Mouse (Mus musculus): ENCODE measurements around the gene Purb. TPM values are rescaled to one million over a fixed set of nuclear protein-coding genes. Genes with fewer than 3 reads are reported as not detected.

The Purb gene
- polyA plus RNA-seq, 1 experiment = 52.0 TPM

- Histone ChIP-seq H3K27ac (ENCODE audit: insufficient read depth, low read length) (no peak overlapping the region), H3K27me3 (ENCODE audit: control insufficient read depth, insufficient read depth, low read length, poor library complexity, severe bottlenecking) (no peaks in the 10 kb centered on the region), H3K4me1 (ENCODE audit: control insufficient read depth, insufficient read depth, low read length) (peaks cover 3% of the 10 kb centered on the region), H3K36me3 (ENCODE audit: control insufficient read depth, insufficient read depth, low read length, poor library complexity, severe bottlenecking) (no peaks in the 10 kb centered on the region), H3K9ac (ENCODE audit: low read depth, poor library complexity, severe bottlenecking) (no peak overlapping the region), H3K4me3 (ENCODE audit: low read depth, low read length) (no peak overlapping the region), H3K9me3 (replicated peaks; ENCODE audit: control insufficient read depth, insufficient read depth, low read length, poor library complexity, severe bottlenecking) (no peaks in the 10 kb centered on the region)
- TF ChIP-seq CTCF (IDR thresholded peaks at IDR 0.05; ENCODE audit: low read depth, low read length) (no peak), POLR2A (IDR thresholded peaks at IDR 0.05; ENCODE audit: insufficient read depth, low read length) (no peak), EP300 (IDR thresholded peaks at IDR 0.05; ENCODE audit: insufficient read depth, low read depth, low read length) (no peak)
These were observed 6.0 kb upstream of the Purb start for GRCm38 (mm10) chr11:6481669-6482185.

GRCm38 (mm10) chr11:6480681-6481405, 5.1 kb upstream of the Purb start:
- H3K9ac ChIP-seq (ENCODE audit: low read depth, poor library complexity, severe bottlenecking) = no peak overlapping the region
- peaks cover 3% of the 10 kb centered on the region for H3K4me1 ChIP-seq (ENCODE audit: control insufficient read depth, insufficient read depth, low read length)
- no peaks in the 10 kb centered on the region for H3K27me3 ChIP-seq (ENCODE audit: control insufficient read depth, insufficient read depth, low read length, poor library complexity, severe bottlenecking)
- H3K9me3 ChIP-seq (replicated peaks; ENCODE audit: control insufficient read depth, insufficient read depth, low read length, poor library complexity, severe bottlenecking) = no peaks in the 10 kb centered on the region
- no peak overlapping the region for H3K4me3 ChIP-seq (ENCODE audit: low read depth, low read length)
- H3K36me3 ChIP-seq (ENCODE audit: control insufficient read depth, insufficient read depth, low read length, poor library complexity, severe bottlenecking) = no peaks in the 10 kb centered on the region
- TF ChIP-seq POLR2A (IDR thresholded peaks at IDR 0.05; ENCODE audit: insufficient read depth, low read length) = no peak
- TF ChIP-seq EP300 (IDR thresholded peaks at IDR 0.05; ENCODE audit: insufficient read depth, low read depth, low read length) = no peak
- TF ChIP-seq CTCF (IDR thresholded peaks at IDR 0.05; ENCODE audit: low read depth, low read length) = no peak
- no peak overlapping the region for H3K27ac ChIP-seq (ENCODE audit: insufficient read depth, low read length)

GRCm38 (mm10) chr11:6480191-6480590, 4.5 kb upstream of the Purb start:
- Histone ChIP-seq H3K27ac (ENCODE audit: insufficient read depth, low read length) (no peak overlapping the region), H3K9me3 (replicated peaks; ENCODE audit: control insufficient read depth, insufficient read depth, low read length, poor library complexity, severe bottlenecking) (no peaks in the 10 kb centered on the region), H3K36me3 (ENCODE audit: control insufficient read depth, insufficient read depth, low read length, poor library complexity, severe bottlenecking) (no peaks in the 10 kb centered on the region), H3K4me3 (ENCODE audit: low read depth, low read length) (no peak overlapping the region), H3K9ac (ENCODE audit: low read depth, poor library complexity, severe bottlenecking) (no peak overlapping the region), H3K4me1 (ENCODE audit: control insufficient read depth, insufficient read depth, low read length) (peaks cover 2% of the 10 kb centered on the region), H3K27me3 (ENCODE audit: control insufficient read depth, insufficient read depth, low read length, poor library complexity, severe bottlenecking) (no peaks in the 10 kb centered on the region)
- no peak for TF ChIP-seq CTCF (IDR thresholded peaks at IDR 0.05; ENCODE audit: low read depth, low read length)
- TF ChIP-seq POLR2A (IDR thresholded peaks at IDR 0.05; ENCODE audit: insufficient read depth, low read length) = no peak
- TF ChIP-seq EP300 (IDR thresholded peaks at IDR 0.05; ENCODE audit: insufficient read depth, low read depth, low read length) = no peak

GRCm38 (mm10) chr11:6479231-6479630, 3.5 kb upstream of the Purb start:
- H3K9ac ChIP-seq (ENCODE audit: low read depth, poor library complexity, severe bottlenecking) = no peak overlapping the region
- no peak overlapping the region for H3K27ac ChIP-seq (ENCODE audit: insufficient read depth, low read length)
- peaks cover 6% of the 10 kb centered on the region for H3K36me3 ChIP-seq (ENCODE audit: control insufficient read depth, insufficient read depth, low read length, poor library complexity, severe bottlenecking)
- no peaks in the 10 kb centered on the region for H3K27me3 ChIP-seq (ENCODE audit: control insufficient read depth, insufficient read depth, low read length, poor library complexity, severe bottlenecking)
- H3K4me3 ChIP-seq (ENCODE audit: low read depth, low read length) = no peak overlapping the region
- H3K9me3 ChIP-seq (replicated peaks; ENCODE audit: control insufficient read depth, insufficient read depth, low read length, poor library complexity, severe bottlenecking) = no peaks in the 10 kb centered on the region
- TF ChIP-seq EP300 (IDR thresholded peaks at IDR 0.05; ENCODE audit: insufficient read depth, low read depth, low read length) = no peak
- no peak for TF ChIP-seq POLR2A (IDR thresholded peaks at IDR 0.05; ENCODE audit: insufficient read depth, low read length)
- no peak for TF ChIP-seq CTCF (IDR thresholded peaks at IDR 0.05; ENCODE audit: low read depth, low read length)
- H3K4me1 ChIP-seq (ENCODE audit: control insufficient read depth, insufficient read depth, low read length) = no peaks in the 10 kb centered on the region

- peaks cover 21% of the 10 kb centered on the region for H3K36me3 ChIP-seq (ENCODE audit: control insufficient read depth, insufficient read depth, low read length, poor library complexity, severe bottlenecking)
- no peaks in the 10 kb centered on the region for H3K27me3 ChIP-seq (ENCODE audit: control insufficient read depth, insufficient read depth, low read length, poor library complexity, severe bottlenecking)
- H3K9me3 ChIP-seq (replicated peaks; ENCODE audit: control insufficient read depth, insufficient read depth, low read length, poor library complexity, severe bottlenecking) = no peaks in the 10 kb centered on the region
- H3K9ac ChIP-seq (ENCODE audit: low read depth, poor library complexity, severe bottlenecking) = no peak overlapping the region
- H3K27ac ChIP-seq (ENCODE audit: insufficient read depth, low read length) = no peak overlapping the region
- H3K4me1 ChIP-seq (ENCODE audit: control insufficient read depth, insufficient read depth, low read length) = no peaks in the 10 kb centered on the region
- H3K4me3 ChIP-seq (ENCODE audit: low read depth, low read length) = no peak overlapping the region
- TF ChIP-seq POLR2A (IDR thresholded peaks at IDR 0.05; ENCODE audit: insufficient read depth, low read length) (no peak), CTCF (IDR thresholded peaks at IDR 0.05; ENCODE audit: low read depth, low read length) (no peak), EP300 (IDR thresholded peaks at IDR 0.05; ENCODE audit: insufficient read depth, low read depth, low read length) (no peak)
These were observed 1.6 kb upstream of the Purb start for GRCm38 (mm10) chr11:6477350-6477749.

- Histone ChIP-seq H3K36me3 (ENCODE audit: control insufficient read depth, insufficient read depth, low read length, poor library complexity, severe bottlenecking) (peaks cover 24% of the 10 kb centered on the region), H3K9ac (ENCODE audit: low read depth, poor library complexity, severe bottlenecking) (peak overlapping the region; percentile 99; the same call in 1 of the 2 replicates), H3K9me3 (replicated peaks; ENCODE audit: control insufficient read depth, insufficient read depth, low read length, poor library complexity, severe bottlenecking) (no peaks in the 10 kb centered on the region), H3K4me3 (ENCODE audit: low read depth, low read length) (no peak overlapping the region), H3K27ac (ENCODE audit: insufficient read depth, low read length) (no peak overlapping the region), H3K27me3 (ENCODE audit: control insufficient read depth, insufficient read depth, low read length, poor library complexity, severe bottlenecking) (no peaks in the 10 kb centered on the region), H3K4me1 (ENCODE audit: control insufficient read depth, insufficient read depth, low read length) (no peaks in the 10 kb centered on the region)
- TF ChIP-seq EP300 (IDR thresholded peaks at IDR 0.05; ENCODE audit: insufficient read depth, low read depth, low read length) (no peak), POLR2A (IDR thresholded peaks at IDR 0.05; ENCODE audit: insufficient read depth, low read length) (no peak), CTCF (IDR thresholded peaks at IDR 0.05; ENCODE audit: low read depth, low read length) (no peak)
These were observed 1.2 kb upstream of the Purb start for GRCm38 (mm10) chr11:6476876-6477275.
